Comparison of ENCODE assay signal across 11 mouse cellular contexts in the genomic region with DNA sequence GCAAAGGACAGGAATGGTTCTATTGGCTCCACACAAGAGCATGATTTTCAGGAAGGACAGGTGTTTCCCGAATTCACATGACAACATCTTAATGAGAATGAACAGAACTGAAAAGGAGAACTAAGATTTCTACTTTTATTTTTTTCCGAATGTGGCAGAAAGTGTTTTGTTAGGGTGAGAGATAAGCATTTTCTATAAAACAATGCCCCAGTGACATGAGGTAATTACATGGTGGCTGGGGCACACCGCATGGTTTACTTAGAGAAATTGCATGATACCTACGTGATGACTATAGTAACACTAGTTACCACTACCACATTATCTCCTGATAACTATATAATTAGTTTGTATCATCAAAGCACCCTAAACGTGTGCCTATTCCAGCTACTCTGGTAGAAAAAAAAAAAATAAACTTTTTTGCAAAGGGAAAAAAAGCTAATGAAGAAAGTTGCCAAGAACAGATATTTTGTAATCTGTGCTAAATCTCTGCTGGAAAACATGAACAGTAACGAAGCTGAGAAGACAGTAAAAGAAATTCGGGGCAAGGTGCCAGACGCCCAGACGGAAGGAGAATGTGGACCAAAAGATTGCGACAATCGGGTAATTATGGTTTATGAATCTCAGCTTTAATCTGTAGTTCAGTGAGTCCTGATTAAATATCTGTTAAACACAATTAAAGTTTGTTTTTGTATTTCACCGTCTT.
DNase-seq lines count a peak whose midpoint lies in the region; ATAC-seq and TF ChIP-seq lines count a peak whose summit lies in the region.
"Had no signal": no experiment of that assay in that cellular context is flagged by ENCODE, and none has a peak within 500 bp of the region (broad histone marks: within the 10 kb centered on the region; RNA-seq: fewer than 3 reads in every experiment).

No protein-coding gene starts in this region.

- peak; percentile 51 for DNase-seq in adrenal gland, adult 2 months
- no peak for DNase-seq in adrenal gland, adult 18-20 months (ENCODE audit: low spot score in 2 of 2)
- peak; percentile 71 for DNase-seq in liver, adult 2 months (ENCODE audit: extremely low read depth, low read depth, low spot score)
- DNase-seq in liver, postnatal 0 days: no peak
- peak; percentile 54 to 59 for DNase-seq in gastrocnemius, adult 8-10 months (ENCODE audit: low spot score in 2 of 2)
- peak; percentile 20 to 45 for DNase-seq in right cerebral cortex, adult 2 months (ENCODE audit: low spot score in 2 of 2)
- no peak for DNase-seq in midbrain, embryonic 11.5 days (ENCODE audit: low spot score, missing footprints)
- DNase-seq in B cell, adult 2 months: no peak

- no peaks in the 10 kb centered on the region for H3K27me3 ChIP-seq in liver, adult 2 months (ENCODE audit: control insufficient read depth, insufficient read depth, low read length)
- no peaks in the 10 kb centered on the region for H3K27me3 ChIP-seq in liver, postnatal 0 days (ENCODE audit: insufficient read depth, low read length)
- H3K27me3 ChIP-seq in midbrain, embryonic 11.5 days (ENCODE audit: control insufficient read depth, insufficient read depth, low read length): no peaks in the 10 kb centered on the region

- no peak overlapping the region for H3K4me3 ChIP-seq in liver, adult 2 months (ENCODE audit: insufficient read depth, low read depth, low read length)
- no peak overlapping the region for H3K4me3 ChIP-seq in liver, postnatal 0 days (ENCODE audit: low read depth, low read length)
- no peak overlapping the region for H3K4me3 ChIP-seq in midbrain, embryonic 11.5 days (ENCODE audit: low read depth, low read length)

- no peak overlapping the region for H3K4me2 ChIP-seq in liver, postnatal 0 days (ENCODE audit: low read depth, low read length)
- H3K4me2 ChIP-seq in midbrain, embryonic 11.5 days: no peak overlapping the region
- H3K4me2 ChIP-seq: heart, embryonic 11.5 days had no signal

- H3K36me3 ChIP-seq in liver, adult 2 months (ENCODE audit: control insufficient read depth, insufficient read depth, low read length): peaks cover 5% of the 10 kb centered on the region
- no peaks in the 10 kb centered on the region for H3K36me3 ChIP-seq in liver, postnatal 0 days (replicated peaks; ENCODE audit: insufficient read depth, low read length)
- H3K36me3 ChIP-seq in midbrain, embryonic 11.5 days (ENCODE audit: control insufficient read depth, insufficient read depth, low read length): no peaks in the 10 kb centered on the region

- no peak for TF ChIP-seq POLR2A in liver, adult 2 months (IDR thresholded peaks at IDR 0.05; ENCODE audit: extremely low read depth, insufficient read depth, low read length)

- no peaks in the 10 kb centered on the region for H3K9me3 ChIP-seq in liver, postnatal 0 days (ENCODE audit: low read length)
- H3K9me3 ChIP-seq in midbrain, embryonic 11.5 days (ENCODE audit: control insufficient read depth, low read length): no peaks in the 10 kb centered on the region

- no peak for TF ChIP-seq CTCF in liver, adult 2 months (IDR thresholded peaks at IDR 0.05; ENCODE audit: low read depth, low read length)
- TF ChIP-seq CTCF in liver, postnatal 0 days (IDR thresholded peaks at IDR 0.05; ENCODE audit: low read depth): no peak

- H3K9ac ChIP-seq in liver, adult 2 months (ENCODE audit: low read depth, low read length): no peak overlapping the region
- no peak overlapping the region for H3K9ac ChIP-seq in liver, postnatal 0 days (replicated peaks)
- H3K9ac ChIP-seq in midbrain, embryonic 11.5 days (ENCODE audit: low read length): no peak overlapping the region

- WGBS in liver, adult 2 months: 66% methylated on average over 12 of the region's 12 CpGs
- WGBS in liver, postnatal 0 days (ENCODE audit: insufficient replicate concordance): 70% methylated on average over 12 of the region's 12 CpGs
- WGBS in midbrain, embryonic 11.5 days: 91% methylated on average over 12 of the region's 12 CpGs

- H3K27ac ChIP-seq in liver, adult 2 months (replicated peaks; ENCODE audit: insufficient read depth, low read depth, low read length): no peak overlapping the region
- H3K27ac ChIP-seq in liver, postnatal 0 days (ENCODE audit: low read depth): no peak overlapping the region
- no peak overlapping the region for H3K27ac ChIP-seq in midbrain, embryonic 11.5 days (ENCODE audit: low read depth, low read length)
- H3K27ac ChIP-seq: macrophage had no signal

- H3K4me1 ChIP-seq in liver, adult 2 months (ENCODE audit: control insufficient read depth, insufficient read depth, low read length): peaks cover 18% of the 10 kb centered on the region
- peaks cover 10% of the 10 kb centered on the region; the same call in 1 of the 2 replicates for H3K4me1 ChIP-seq in liver, postnatal 0 days (ENCODE audit: insufficient read depth)
- H3K4me1 ChIP-seq in midbrain, embryonic 11.5 days (ENCODE audit: control insufficient read depth, insufficient read depth, low read length): 0 out of 2 replicates have a peak, but pooled peaks cover 2% of the 10 kb centered on the region

- peaks cover 10% of the 10 kb centered on the region; the same call in 1 of the 2 replicates for H3K79me2 ChIP-seq in liver, adult 2 months (ENCODE audit: control insufficient read depth, insufficient read depth, low read length)

- no peak for TF ChIP-seq EP300 in liver, postnatal 0 days (IDR thresholded peaks at IDR 0.05; ENCODE audit: low read depth)

- no peak for ATAC-seq in liver, postnatal 0 days
- ATAC-seq in midbrain, embryonic 11.5 days (ENCODE audit: low FRiP score): no peak
- ATAC-seq: intestine, postnatal 0 days had no signal

Comparison
In these comparisons a context has a peak if more than half of its experiments do, and no peak if none do; other contexts are left out.
1. DNase-seq: peak in adrenal gland, adult 2 months (single experiment), liver, adult 2 months (single experiment), gastrocnemius, adult 8-10 months (2 of 2) and right cerebral cortex, adult 2 months (2 of 2); none in adrenal gland, adult 18-20 months (0 of 2), liver, postnatal 0 days (single experiment), midbrain, embryonic 11.5 days (single experiment) and B cell, adult 2 months (0 of 2).